Mouse (Mus musculus): ENCODE measurements at regions not wholly inside any gene's neighbourhood (a gene's known extent, or its start where the extent isn't known, plus 50 kb on each side); places are given as distances from the start of the nearest gene placed in this dataset.

- intact Hi-C loops (cut with DNase I), result no loop called here
Observed at GRCm38 (mm10) chr14:16181822-16182221, 67.3 kb upstream of the Ngly1 start.

GRCm38 (mm10) chr14:16185246-16185645 is 63.8 kb upstream of the Ngly1 start:
- intact Hi-C loops (cut with DNase I), result no loop called here
- no peak for DNase-seq (ENCODE audit: low spot score)

More at GRCm38 (mm10) chr14:16181822-16182221, 67.3 kb upstream of the Ngly1 start:
- DNase-seq (ENCODE audit: low spot score), result no peak
